Mouse (Mus musculus): ENCODE measurements around the gene Gramd1a.

The Gramd1a gene

GRCm38 (mm10) chr7:31155296-31156033 is at the start of gene Gramd1a:
Gene Gramd1a, minus strand, starts transcription at chr7:31155896.
- in situ Hi-C loops (cut with MseI, MboI), result no loop called here

- in situ Hi-C loops (cut with MseI, MboI), result loop anchor here in 1 of 2 experiments (25.0 kb wide), 1 partner anchor 442 kb away; no protein-coding TSS in a partner anchor
Measured at GRCm38 (mm10) chr7:31195591-31196307, 40.1 kb upstream of the Gramd1a start.

- in situ Hi-C loops (cut with MseI, MboI), result loop anchor here in 1 of 2 experiments (10.0 to 25.0 kb wide), 2 partner anchors 130 to 453 kb away; no protein-coding TSS in a partner anchor
Measured at GRCm38 (mm10) chr7:31184711-31185110, 29.0 kb upstream of the Gramd1a start.

DNA sequence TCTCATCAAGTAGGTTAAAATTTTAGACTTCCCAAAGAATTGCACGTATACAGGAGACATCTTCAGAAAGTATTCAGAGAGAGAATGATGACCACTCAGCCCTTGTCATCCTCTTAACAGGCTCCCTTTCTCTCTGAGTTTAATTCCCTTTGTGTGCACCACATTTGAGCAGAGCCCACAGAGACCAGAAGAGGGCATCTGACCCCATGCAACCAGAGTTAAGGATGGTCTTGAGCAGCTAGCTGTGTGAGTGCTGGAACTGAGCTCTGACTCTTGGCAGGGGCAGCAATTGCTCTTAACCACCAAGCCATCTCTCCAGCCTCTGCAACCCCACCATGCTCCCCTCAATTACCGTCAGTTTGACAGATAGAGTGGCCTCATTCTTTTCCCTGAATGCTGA is 27.2 kb upstream of the Gramd1a start:
- in situ Hi-C loops (cut with MseI, MboI), result loop anchor here in 1 of 2 experiments (10.0 to 25.0 kb wide), 2 partner anchors 132 to 454 kb away; no protein-coding TSS in a partner anchor

DNA sequence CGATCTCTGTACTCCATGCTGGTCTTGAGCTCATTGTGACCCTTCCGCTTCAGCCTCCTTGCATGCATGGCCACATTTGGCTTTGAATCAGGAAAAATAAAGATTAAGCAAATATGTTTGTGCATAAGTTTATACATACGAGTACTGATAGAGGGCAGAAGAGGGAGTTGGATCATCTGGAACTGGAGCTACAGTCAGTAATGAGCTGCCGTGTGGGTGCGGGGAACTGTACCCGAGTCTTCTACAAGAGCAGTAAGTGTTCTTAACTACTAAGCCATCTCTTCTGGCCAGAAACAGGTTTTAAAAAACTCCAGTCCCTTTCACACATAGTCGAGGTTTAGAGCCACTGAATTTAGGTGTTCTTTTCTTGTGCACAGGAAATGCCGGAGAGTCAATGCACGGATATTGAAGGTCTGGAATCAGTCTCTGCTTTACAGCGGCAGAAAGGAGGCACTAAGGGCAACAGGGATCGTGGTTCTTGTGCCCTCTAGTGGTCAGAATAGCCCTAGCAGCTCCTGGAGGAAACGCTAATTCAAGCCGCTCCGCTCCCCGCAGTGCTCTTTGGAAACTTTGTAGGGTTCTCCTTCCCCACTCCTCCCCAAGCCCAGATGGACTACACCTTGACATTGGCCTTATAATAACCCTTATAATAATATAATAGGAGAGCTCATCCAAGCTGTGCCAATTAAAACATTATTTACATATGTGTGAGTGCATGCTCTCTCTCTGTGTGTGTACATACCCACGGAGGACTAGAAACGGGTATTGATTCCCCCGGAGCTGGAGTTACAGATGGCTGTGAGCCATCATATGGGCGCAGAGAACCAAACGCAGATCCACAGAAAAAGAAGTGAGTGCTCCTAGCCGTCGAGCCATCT is 21.4 kb upstream of the Gramd1a start:
- in situ Hi-C loops (cut with MseI, MboI), result loop anchor here in 1 of 2 experiments (25.0 kb wide), 1 partner anchor 460 kb away; no protein-coding TSS in a partner anchor

GRCm38 (mm10) chr7:31175096-31175495 is 19.4 kb upstream of the Gramd1a start:
- in situ Hi-C loops (cut with MseI, MboI), result loop anchor here in 1 of 2 experiments (25.0 kb wide), 1 partner anchor 462 kb away; no protein-coding TSS in a partner anchor

DNA sequence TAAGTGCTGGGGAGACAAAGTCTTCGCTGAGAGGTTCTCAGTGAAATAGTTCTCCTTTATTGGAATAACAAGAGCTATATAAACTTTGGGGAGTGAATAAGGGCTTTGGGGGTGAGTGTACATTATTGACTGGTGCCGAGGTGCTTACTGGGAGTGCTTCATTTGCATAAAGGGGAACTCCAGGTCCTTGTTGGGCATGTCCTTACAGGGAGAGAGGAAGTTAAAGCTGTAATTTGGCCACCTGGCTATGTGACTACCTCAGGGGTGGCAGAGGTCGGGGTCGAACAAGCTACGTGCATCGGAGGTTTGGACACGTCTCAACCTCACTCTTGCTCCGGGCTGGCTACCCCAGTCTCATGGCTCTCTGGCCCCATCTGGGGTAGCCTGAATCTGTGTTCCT is 18.8 kb upstream of the Gramd1a start:
- in situ Hi-C loops (cut with MseI, MboI), result loop anchor here in 1 of 2 experiments (5.0 kb wide), 1 partner anchor 42 kb away; no protein-coding TSS in a partner anchor

- in situ Hi-C loops (cut with MseI, MboI), result loop anchor here in 1 of 2 experiments (5.0 kb wide), 1 partner anchor 40 kb away; no protein-coding TSS in a partner anchor
Measured at GRCm38 (mm10) chr7:31172238-31172637, 16.5 kb upstream of the Gramd1a start.

DNA sequence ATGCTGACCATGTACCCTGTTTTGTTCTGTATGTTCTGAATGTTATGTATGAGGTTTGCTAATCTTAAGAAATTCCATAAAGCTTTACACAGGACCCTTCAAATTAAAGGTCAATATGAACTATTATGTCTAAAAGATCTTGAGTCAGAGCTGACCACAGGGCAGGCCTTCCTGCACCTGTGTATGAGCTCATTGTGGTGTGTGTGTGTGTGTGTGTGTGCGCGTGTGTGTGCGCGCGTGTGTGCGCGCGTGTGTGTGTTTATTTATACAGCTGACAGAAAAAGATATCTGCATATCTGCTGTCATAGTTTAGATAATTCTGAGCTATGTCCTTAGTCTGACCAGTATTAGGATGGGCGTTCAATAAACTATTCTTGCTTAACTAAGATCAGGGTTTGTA is 14.8 kb upstream of the Gramd1a start:
- in situ Hi-C loops (cut with MseI, MboI), result loop anchor here in 1 of 2 experiments (5.0 kb wide), 1 partner anchor 38 kb away; no protein-coding TSS in a partner anchor

DNA sequence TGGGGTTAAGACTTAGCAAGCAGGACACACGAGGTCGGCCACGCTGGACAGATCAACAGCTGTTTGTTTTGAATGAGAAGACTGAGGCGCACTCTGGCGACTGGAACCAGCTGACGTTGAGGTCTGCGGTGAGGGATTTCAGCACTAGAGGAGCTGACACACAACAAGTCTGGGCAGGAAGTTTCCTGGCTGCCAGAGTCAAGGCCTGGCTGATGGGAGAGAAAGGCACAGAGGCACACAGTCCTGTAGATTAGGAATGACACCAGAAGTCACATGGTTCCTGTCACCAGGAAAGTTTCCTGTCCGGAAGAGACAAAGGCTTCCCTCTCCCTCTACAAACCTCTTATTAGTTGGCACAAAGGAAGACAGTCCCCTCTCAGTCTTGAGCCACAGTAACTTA is 12.7 kb upstream of the Gramd1a start:
- in situ Hi-C loops (cut with MseI, MboI), result no loop called here

GRCm38 (mm10) chr7:31164748-31165147 is 9.1 kb upstream of the Gramd1a start:
- in situ Hi-C loops (cut with MseI, MboI), result no loop called here

- in situ Hi-C loops (cut with MseI, MboI), result no loop called here
Measured at GRCm38 (mm10) chr7:31163666-31164577, 8.2 kb upstream of the Gramd1a start.

- in situ Hi-C loops (cut with MseI, MboI), result no loop called here
Measured at GRCm38 (mm10) chr7:31162324-31162723, 6.6 kb upstream of the Gramd1a start.

DNA sequence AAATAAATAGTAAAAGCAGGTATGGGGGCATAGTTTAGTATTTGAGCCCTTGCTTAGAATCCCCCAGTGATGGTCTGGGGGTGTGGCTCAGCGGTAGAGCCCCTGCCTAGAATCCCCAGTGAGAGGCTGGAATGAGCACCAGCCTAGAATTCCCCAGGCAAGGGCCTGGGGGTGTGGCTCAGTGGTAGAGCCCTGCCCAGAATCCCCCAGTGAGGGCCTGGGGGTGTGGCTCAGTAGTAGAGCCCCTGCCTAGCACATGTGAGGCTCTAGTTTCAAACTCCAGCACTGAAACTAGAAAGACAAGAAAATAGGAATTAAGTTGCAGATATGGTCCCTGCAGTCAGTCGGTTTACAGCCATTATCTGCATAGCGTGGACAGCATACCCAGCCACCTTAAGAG is 6.1 kb upstream of the Gramd1a start:
- in situ Hi-C loops (cut with MseI, MboI), result no loop called here

GRCm38 (mm10) chr7:31161246-31161645 is 5.5 kb upstream of the Gramd1a start:
- in situ Hi-C loops (cut with MseI, MboI), result no loop called here

GRCm38 (mm10) chr7:31160763-31161162 is 5.1 kb upstream of the Gramd1a start:
- in situ Hi-C loops (cut with MseI, MboI), result no loop called here

DNA sequence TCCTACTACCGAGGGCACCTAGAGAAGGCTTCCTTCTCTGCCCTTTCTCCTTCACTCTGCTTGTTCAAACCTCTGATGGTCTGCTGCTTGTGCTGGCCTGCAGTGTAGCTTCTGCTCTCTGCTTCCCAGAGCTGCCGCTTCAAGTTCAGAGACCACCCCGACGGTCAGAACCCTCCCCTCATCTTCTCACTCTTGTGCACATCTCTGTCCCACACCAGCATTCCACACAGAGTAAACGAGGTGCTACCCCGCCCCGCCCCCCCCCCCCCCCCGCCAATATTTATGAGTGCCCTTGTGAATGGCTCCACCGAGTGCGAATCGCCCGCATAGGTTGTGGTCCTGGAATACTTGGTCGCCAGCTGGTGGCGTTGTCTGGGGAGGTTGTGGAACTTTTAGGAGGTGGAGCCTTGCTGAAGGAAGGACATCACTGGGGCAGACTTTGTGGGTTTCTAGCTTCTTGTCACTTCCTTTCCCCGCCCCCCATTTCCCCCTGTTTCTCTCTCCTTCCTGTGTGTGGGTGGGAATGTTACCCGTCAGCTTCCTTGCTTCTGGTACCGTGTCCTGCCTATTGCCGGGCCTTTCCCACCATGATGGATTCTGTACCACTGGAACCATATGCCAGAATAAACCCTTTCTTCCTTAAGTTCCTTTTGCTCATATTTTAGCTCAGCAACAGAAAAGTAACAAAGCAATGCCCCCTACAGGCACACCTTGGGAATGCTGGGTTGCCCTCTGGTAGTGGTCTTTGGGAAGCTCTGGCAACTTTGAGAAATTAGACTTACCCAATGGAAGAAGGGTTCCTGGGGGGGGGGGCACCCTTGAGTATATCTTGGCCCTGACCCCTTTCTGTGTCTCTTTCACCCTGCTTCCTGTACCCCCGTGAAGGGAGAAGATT is 585 bp upstream of the Gramd1a start:
- in situ Hi-C loops (cut with MseI, MboI), result no loop called here

GRCm38 (mm10) chr7:31153536-31154320 is 2.0 kb downstream of the Gramd1a start:
- in situ Hi-C loops (cut with MseI, MboI), result no loop called here

All from mouse trophoblast stem cell (cell line).